Mouse (Mus musculus): ENCODE data around the gene Spast.
"Not testable (repeated sequence)": the region's sequence is repeated elsewhere in the genome, so short reads cannot be mapped to it uniquely, and the experiment has no call there.

Gene Spast

GRCm38 (mm10) chr17:74338937-74339804 is at the start of gene Spast:
Spast (plus strand) TSS chr17:74338987.
- DNase-seq (ENCODE audit: low spot score in 2 of 2): peak; percentile 60 to 63

- no peak for DNase-seq (ENCODE audit: low spot score in 2 of 2)
Measured at GRCm38 (mm10) chr17:74290198-74290597, 48.6 kb upstream of the Spast start.

- DNase-seq (ENCODE audit: low spot score in 2 of 2): no peak
Measured at GRCm38 (mm10) chr17:74290869-74291268, 47.9 kb upstream of the Spast start.

GRCm38 (mm10) chr17:74291640-74292361 is 47.0 kb upstream of the Spast start:
- DNase-seq (ENCODE audit: low spot score in 2 of 2): no peak

GRCm38 (mm10) chr17:74293687-74294425 is 44.9 kb upstream of the Spast start:
- DNase-seq (ENCODE audit: low spot score in 2 of 2): peak; percentile 15 to 16

GRCm38 (mm10) chr17:74294426-74295025 is 44.3 kb upstream of the Spast start:
- peak; percentile 49 to 59 for DNase-seq (ENCODE audit: low spot score in 2 of 2)

GRCm38 (mm10) chr17:74295026-74295970 is 43.5 kb upstream of the Spast start, which contains the start of gene Memo1:
Memo1 (minus strand) TSS chr17:74295521.
- DNase-seq (ENCODE audit: low spot score in 2 of 2): peak; percentile 44 to 66

GRCm38 (mm10) chr17:74296076-74296823 is 42.5 kb upstream of the Spast start:
- peak; percentile 22 to 45 for DNase-seq (ENCODE audit: low spot score in 2 of 2)

- DNase-seq (ENCODE audit: low spot score in 2 of 2): not testable (repeated sequence)
Measured at GRCm38 (mm10) chr17:74296991-74297390, 41.8 kb upstream of the Spast start.

- no peak for DNase-seq (ENCODE audit: low spot score in 2 of 2)
Measured at GRCm38 (mm10) chr17:74300089-74300488, 38.7 kb upstream of the Spast start.

- DNase-seq (ENCODE audit: low spot score in 2 of 2): no peak
Measured at GRCm38 (mm10) chr17:74304060-74304459, 34.7 kb upstream of the Spast start.

- DNase-seq (ENCODE audit: low spot score in 2 of 2): no peak
Measured at GRCm38 (mm10) chr17:74305616-74306015, 33.2 kb upstream of the Spast start.

GRCm38 (mm10) chr17:74306021-74306420 is 32.8 kb upstream of the Spast start:
- no peak for DNase-seq (ENCODE audit: low spot score in 2 of 2)

- DNase-seq (ENCODE audit: low spot score in 2 of 2): no peak
Measured at GRCm38 (mm10) chr17:74315445-74316308, 23.1 kb upstream of the Spast start.

GRCm38 (mm10) chr17:74316309-74316863 is 22.4 kb upstream of the Spast start:
- peak; percentile 82 to 87 for DNase-seq (ENCODE audit: low spot score in 2 of 2)

- no peak for DNase-seq (ENCODE audit: low spot score in 2 of 2)
Measured at GRCm38 (mm10) chr17:74318721-74319120, 20.1 kb upstream of the Spast start.

- peak in 1 of 2 experiments; percentile 8 for DNase-seq (ENCODE audit: low spot score in 2 of 2)
Measured at GRCm38 (mm10) chr17:74322400-74323054, 16.3 kb upstream of the Spast start.

GRCm38 (mm10) chr17:74323844-74324243 is 14.9 kb upstream of the Spast start, which contains the start of gene Dpy30:
Dpy30 (minus strand) TSS chr17:74323944.
- no peak for DNase-seq (ENCODE audit: low spot score in 2 of 2)
